Mouse (Mus musculus) ES-E14 (cell line): ENCODE data around the gene Nob1. TPM values are rescaled to one million over a fixed set of nuclear protein-coding genes. Genes with fewer than 3 reads are reported as not detected.

Experiments used
- DNase-seq: peaks from one replicate; pipeline ENCODE4 v3.0.0-alpha.2; 2013; ENCODE audit warnings: low read depth, low spot score
- H3K27ac ChIP-seq: 2 replicates; pipeline ENCODE4 v1.5.1; 2012; ENCODE audit warnings: low read depth, mild to moderate bottlenecking, low read length, moderate library complexity, mixed read lengths; ENCODE audit not compliant: poor library complexity, insufficient read depth, severe bottlenecking
- H3K36me3 ChIP-seq: 2 replicates; pipeline ENCODE4 v1.6.1; 2012; ENCODE audit warnings: mild to moderate bottlenecking, low read length, moderate library complexity, mixed read lengths; ENCODE audit not compliant: control insufficient read depth, poor library complexity, insufficient read depth, severe bottlenecking
- H3K4me1 ChIP-seq, 2 experiments: fragments of 150-350 bp in 1 of 2; sonication (generic) in 1 of 2; 2 replicates each; pipeline ENCODE4 v1.6.1; 2012; ENCODE audit warnings: low read length in 2 of 2, mild to moderate bottlenecking in 1 of 2, mixed read lengths in 1 of 2; ENCODE audit not compliant: control insufficient read depth in 2 of 2, insufficient read depth in 2 of 2, poor library complexity in 1 of 2
- H3K4me3 ChIP-seq, 2 experiments: fragments of 150-350 bp in 1 of 2; sonication (generic) in 1 of 2; 2 replicates each; pipeline ENCODE4 v1.5.1; 2012; ENCODE audit warnings: low read length in 2 of 2, low read depth in 1 of 2, mild to moderate bottlenecking in 1 of 2, mixed read lengths in 1 of 2; ENCODE audit not compliant: insufficient read depth in 1 of 2, poor library complexity in 1 of 2, severe bottlenecking in 1 of 2
- H3K9ac ChIP-seq: 2 replicates; pipeline ENCODE4 v1.6.1; 2012; ENCODE audit warnings: low read depth, mild to moderate bottlenecking, low read length, mixed read lengths; ENCODE audit not compliant: poor library complexity, insufficient read depth, severe bottlenecking
- H3K9me3 ChIP-seq: fragments of 150-350 bp; sonication (generic); 2 replicates; pipeline ENCODE4 v1.6.1; 2012; ENCODE audit warnings: low read depth, mild to moderate bottlenecking, low read length; ENCODE audit not compliant: control insufficient read depth, insufficient read depth
- CHD2 ChIP-seq: IDR thresholded peaks from 2 replicates; pipeline ENCODE4 v1.6.1; 2014; ENCODE audit warnings: mild to moderate bottlenecking, low read depth, low read length, inconsistent platforms
- HCFC1 ChIP-seq: IDR thresholded peaks from 2 replicates; pipeline ENCODE4 v1.6.1; 2012; ENCODE audit warnings: low read length, inconsistent platforms, borderline replicate concordance; ENCODE audit not compliant: insufficient read depth
- MAFK ChIP-seq: IDR thresholded peaks from 2 replicates; pipeline ENCODE4 v1.6.1; 2014; ENCODE audit warnings: mild to moderate bottlenecking, low read depth, low read length, inconsistent platforms; ENCODE audit not compliant: insufficient read depth
- ZC3H11A ChIP-seq: IDR thresholded peaks from 2 replicates; pipeline ENCODE4 v1.6.1; 2012; ENCODE audit warnings: low read depth, mild to moderate bottlenecking, inconsistent platforms, low read length, borderline replicate concordance
- ZNF384 ChIP-seq: IDR thresholded peaks from 2 replicates; pipeline ENCODE4 v1.6.1; 2012; ENCODE audit warnings: low read depth, low read length, inconsistent platforms
- in situ Hi-C, 2 experiments: fragments of 600-800 bp; cut with MboI; formaldehyde crosslinking; loops; one replicate each; pipeline ENCODE4 v1.15.1; 2025; ENCODE audit warnings: low sequenced_read_pairs in 2 of 2, inconsistent platforms in 1 of 2; ENCODE audit not compliant: unreplicated experiment in 2 of 2
- total RNA-seq: library from RNA; depleted of rRNA; stranded (reverse); fragments of 300-350 nt; gene quantifications from 2 replicates; pipeline ENCODE4 v1.2.3, GENCODE M21; 2012

The Nob1 gene
- total RNA-seq, 1 experiment: 81.8 TPM

DNA sequence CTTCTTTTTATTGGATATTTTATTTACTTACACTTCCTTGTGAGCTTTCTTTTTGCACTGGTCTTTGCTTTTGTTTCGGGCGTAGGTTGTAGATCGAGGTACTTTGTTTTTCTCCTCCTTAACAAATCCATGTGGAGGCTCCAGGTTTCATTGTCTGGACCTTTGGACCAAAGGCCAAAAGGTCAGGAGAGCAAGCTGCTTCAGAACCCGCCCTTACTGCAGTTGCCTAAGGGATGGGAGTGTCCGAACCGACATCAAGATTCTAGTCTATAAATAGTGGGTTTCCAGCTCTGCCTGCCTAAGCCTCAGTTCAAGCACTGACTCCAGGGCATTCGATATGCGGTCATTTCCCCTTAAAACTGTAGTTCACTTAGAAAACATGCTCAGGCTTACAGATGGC is 24.3 kb upstream of the Nob1 start:
- TF ChIP-seq MAFK (no peak), ZNF384 (no peak)
- in situ Hi-C loops: loop anchor here in 1 of 2 experiments (10.0 kb wide), 1 partner anchor 126 kb away; no protein-coding TSS in a partner anchor
- DNase-seq: peak; percentile 66
- H3K36me3 ChIP-seq: peaks cover 5% of the 10 kb centered on the region; the same call in 1 of the 2 replicates
- no peak overlapping the region for H3K9ac ChIP-seq
- peaks cover 6 to 12% of the 10 kb centered on the region in 2 experiments for H3K4me1 ChIP-seq
- H3K27ac ChIP-seq: peak overlapping the region; percentile 81; the same call in 1 of the 2 replicates
- no peaks in the 10 kb centered on the region for H3K9me3 ChIP-seq
- peak overlapping the region in 1 of 2 experiments; percentile 23; a peak in 1 of 4 replicates for H3K4me3 ChIP-seq

DNA sequence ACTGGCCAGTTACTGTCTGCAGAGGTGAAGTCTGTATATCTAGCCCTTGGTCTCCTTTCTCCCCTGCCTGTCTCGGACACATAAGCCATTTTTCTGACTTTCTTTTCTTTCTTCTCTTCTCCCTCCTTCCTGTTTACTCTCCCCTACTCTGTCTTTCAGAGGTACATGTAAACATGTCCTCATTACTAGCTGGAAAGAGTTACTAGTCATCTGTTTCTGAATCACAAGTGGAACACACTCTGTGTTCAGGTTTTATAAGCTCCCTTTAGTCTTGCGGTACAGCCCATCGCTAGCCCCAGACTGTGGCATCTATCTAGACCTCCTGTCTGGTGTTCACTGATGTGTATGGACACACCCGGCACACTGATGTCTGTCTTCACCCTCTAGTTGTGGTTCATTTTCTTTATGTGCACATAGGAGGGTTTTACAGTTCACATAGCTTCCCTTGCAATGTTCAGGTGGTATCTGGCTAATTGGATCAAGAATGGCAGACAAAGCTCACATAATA is 23.6 kb upstream of the Nob1 start:
- peak overlapping the region; percentile 81; the same call in 1 of the 2 replicates for H3K27ac ChIP-seq
- H3K9me3 ChIP-seq: no peaks in the 10 kb centered on the region
- peaks cover 3% of the 10 kb centered on the region; the same call in 1 of the 2 replicates for H3K36me3 ChIP-seq
- in situ Hi-C loops: loop anchor here in 1 of 2 experiments (10.0 kb wide), 1 partner anchor 126 kb away; no protein-coding TSS in a partner anchor
- peaks cover 6 to 12% of the 10 kb centered on the region in 2 experiments for H3K4me1 ChIP-seq
- no peak for TF ChIP-seq MAFK
- no peak for TF ChIP-seq ZNF384
- no peak for TF ChIP-seq ZC3H11A
- TF ChIP-seq HCFC1: no peak
- no peak for TF ChIP-seq CHD2
- DNase-seq: no peak
- H3K4me3 ChIP-seq: no peak overlapping the region
- H3K9ac ChIP-seq: no peak overlapping the region

DNA sequence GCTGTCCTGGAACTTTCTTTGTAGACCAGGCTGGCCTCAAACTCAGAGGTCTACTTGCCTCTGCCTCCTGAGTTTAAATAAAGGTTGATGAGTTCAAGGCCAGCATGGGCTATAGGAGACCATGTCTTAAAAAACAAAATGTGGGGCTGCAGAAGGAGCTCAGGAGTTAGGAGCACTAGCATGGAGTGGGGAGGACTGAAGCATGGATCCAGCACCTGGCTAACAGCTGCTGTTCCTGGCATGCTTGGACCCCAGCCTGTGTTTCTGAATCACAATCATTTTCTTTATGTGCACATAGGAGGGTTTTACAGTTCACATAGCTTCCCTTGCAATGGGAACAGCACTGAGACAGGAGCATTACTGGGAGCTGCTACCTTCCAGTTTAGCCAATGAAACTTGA is 22.9 kb upstream of the Nob1 start:
- in situ Hi-C loops: loop anchor here in 1 of 2 experiments (10.0 kb wide), 1 partner anchor 127 kb away; no protein-coding TSS in a partner anchor
- no peak overlapping the region for H3K9ac ChIP-seq
- H3K27ac ChIP-seq: no peak overlapping the region; the same call in 1 of the 2 replicates

DNA sequence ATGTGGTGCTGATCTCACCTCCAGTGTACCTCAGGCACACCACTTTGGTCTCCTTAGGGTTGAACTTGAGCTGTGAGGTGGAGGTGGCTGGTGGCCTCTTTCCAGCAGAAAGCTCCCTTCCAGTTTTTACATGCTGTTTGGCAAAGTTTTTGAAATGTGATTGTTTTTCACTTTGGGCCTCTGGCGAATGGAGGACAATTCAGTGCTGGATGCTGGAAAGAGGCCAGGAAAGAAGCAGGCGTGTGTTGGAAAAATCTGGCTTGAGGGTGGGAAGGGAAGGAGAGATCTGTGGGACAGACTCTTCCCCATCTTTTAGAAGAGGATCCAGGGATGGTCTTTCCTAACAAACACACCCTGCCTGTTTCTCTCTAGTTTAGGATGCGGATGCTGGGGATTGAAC is 19.8 kb upstream of the Nob1 start:
- no peaks in the 10 kb centered on the region for H3K9me3 ChIP-seq
- no peaks in the 10 kb centered on the region for H3K36me3 ChIP-seq
- no peak overlapping the region for H3K9ac ChIP-seq
- no peak overlapping the region for H3K4me3 ChIP-seq
- TF ChIP-seq ZC3H11A (no peak), MAFK (no peak), HCFC1 (no peak)
- H3K27ac ChIP-seq: no peak overlapping the region
- H3K4me1 ChIP-seq: peaks cover 2 to 10% of the 10 kb centered on the region in 2 experiments
- in situ Hi-C loops: loop anchor here in 1 of 2 experiments (10.0 kb wide), 1 partner anchor 130 kb away; no protein-coding TSS in a partner anchor
- no peak for DNase-seq

More for the DNA sequence above, 22.9 kb upstream of the Nob1 start:
- TF ChIP-seq ZC3H11A (no peak), MAFK (no peak), CHD2 (no peak)
- H3K9me3 ChIP-seq: no peaks in the 10 kb centered on the region
- peaks cover under 1% of the 10 kb centered on the region; the same call in 1 of the 2 replicates for H3K36me3 ChIP-seq
- no peak for DNase-seq
- peaks cover 6 to 12% of the 10 kb centered on the region in 2 experiments for H3K4me1 ChIP-seq
- no peak overlapping the region for H3K4me3 ChIP-seq
